Mouse (Mus musculus) limb, embryonic 14.5 days (tissue): ENCODE measurements around the gene C1qtnf3. TPM values are rescaled to one million over a fixed set of nuclear protein-coding genes. Genes with fewer than 3 reads are reported as not detected.

ENCODE experiments used
- ATAC-seq: fragments of 200-750 bp; cut with Nextera tagmentation; 2 replicates; pipeline ENCODE4 v1.8.0; 2017; ENCODE audit warnings: low read depth, moderate number of reproducible peaks, moderate TSS enrichment; ENCODE audit not compliant: low FRiP score
- DNase-seq: peaks from one replicate; pipeline ENCODE4 v3.0.0-alpha.2; 2015; ENCODE audit warnings: low spot score
- H3K27ac ChIP-seq: fragments of 300-500 bp; sonication (generic); replicated peaks from 2 replicates; pipeline ENCODE4 v1.5.1; 2014; ENCODE audit warnings: low read depth, mild to moderate bottlenecking, low read length, moderate library complexity, mixed read lengths
- H3K27me3 ChIP-seq: fragments of 300-500 bp; sonication (generic); 2 replicates; pipeline ENCODE4 v1.6.1; 2014; ENCODE audit warnings: low read length, mixed read lengths; ENCODE audit not compliant: control insufficient read depth, insufficient read depth
- H3K36me3 ChIP-seq: fragments of 300-500 bp; sonication (generic); 2 replicates; pipeline ENCODE4 v1.6.1; 2014; ENCODE audit warnings: mild to moderate bottlenecking, low read length, moderate library complexity, mixed read lengths; ENCODE audit not compliant: control insufficient read depth, insufficient read depth
- H3K4me1 ChIP-seq: fragments of 300-500 bp; sonication (generic); 2 replicates; pipeline ENCODE4 v1.6.1; 2014; ENCODE audit warnings: antibody characterized with exemption, low read length, mixed read lengths; ENCODE audit not compliant: control insufficient read depth, insufficient read depth
- H3K4me2 ChIP-seq: fragments of 300-500 bp; sonication (generic); replicated peaks from 2 replicates; pipeline ENCODE4 v1.6.1; 2014; ENCODE audit warnings: low read depth, mild to moderate bottlenecking, low read length, moderate library complexity; ENCODE audit not compliant: severe bottlenecking
- H3K4me3 ChIP-seq: fragments of 300-500 bp; sonication (generic); replicated peaks from 2 replicates; pipeline ENCODE4 v1.5.1; 2014; ENCODE audit warnings: low read length
- H3K9ac ChIP-seq: fragments of 300-500 bp; sonication (generic); 2 replicates; pipeline ENCODE4 v1.6.1; 2014; ENCODE audit warnings: mild to moderate bottlenecking, low read depth, low read length, moderate library complexity; ENCODE audit not compliant: severe bottlenecking
- H3K9me3 ChIP-seq: fragments of 300-500 bp; sonication (generic); 2 replicates; pipeline ENCODE4 v1.6.1; 2016; ENCODE audit warnings: low read length; ENCODE audit not compliant: control insufficient read depth
- POLR2A ChIP-seq: fragments of 200-500 bp; IDR thresholded peaks from 2 replicates; pipeline ENCODE4 v1.8.0; 2012; ENCODE audit warnings: inconsistent platforms, mild to moderate bottlenecking, moderate library complexity, borderline replicate concordance; ENCODE audit not compliant: insufficient read depth, insufficient read length; ENCODE audit errors: extremely low read depth
- WGBS: fragments of 180-500 bp; shearing (Covaris S2); extraction: QIAGEN DNeasy Blood & Tissue Kit; methylation state at CpG from one replicate; pipeline ENCODE4 v1.1.7; 2014; 5-methylcytosine and 5-hydroxymethylcytosine counted together
- polyA plus RNA-seq, 2 experiments: library from polyadenylated mRNA; depleted of rRNA in 1 of 2; stranded (reverse) in 1 of 2; unstranded in 1 of 2; fragments of >200 nt; fragmentation: Nextera tagmentation in 1 of 2; extraction: Ambion mirVana in 1 of 2; gene quantifications; 2 replicates each; pipeline versions ENCODE4 v1.2.1 to v1.2.3; 2012 to 2014

The C1qtnf3 gene
- polyA plus RNA-seq (2012; rRNA removed): 119 and 130 TPM in 2 replicates
- polyA plus RNA-seq (2014; fragmentation: Nextera tagmentation; extraction: Ambion mirVana): 92.6 and 108 TPM in 2 replicates

GRCm38 (mm10) chr15:10951951-10952759 lies at the start of gene C1qtnf3:
Gene C1qtnf3 (plus strand): TSS chr15:10952332.
- ATAC-seq (peak; percentile 78), DNase-seq (peak; percentile 44)
- peak within 1 kb of the TSS; percentile 55 for H3K27ac ChIP-seq
- WGBS: 52% methylated on average over 23 of the region's 23 CpGs
- H3K4me2 ChIP-seq: peak within 1 kb of the TSS; percentile 31; the same call in 1 of the 2 replicates
- no peaks in the 10 kb centered on the region for H3K9me3 ChIP-seq
- peaks cover 13% of the 10 kb centered on the region; the same call in 1 of the 2 replicates for H3K4me1 ChIP-seq
- no peaks in the 10 kb centered on the region for H3K36me3 ChIP-seq
- H3K27me3 ChIP-seq: no peaks in the 10 kb centered on the region
- H3K4me3 ChIP-seq: peak within 1 kb of the TSS; percentile 14; the same call in 1 of the 2 replicates
- no peak for TF ChIP-seq POLR2A
- H3K9ac ChIP-seq: peak within 1 kb of the TSS; percentile 21; the same call in 1 of the 2 replicates

- Histone ChIP-seq H3K9me3 (no peaks in the 10 kb centered on the region), H3K4me1 (peaks cover 7% of the 10 kb centered on the region; the same call in 1 of the 2 replicates), H3K27ac (no peak overlapping the region), H3K36me3 (no peaks in the 10 kb centered on the region), H3K27me3 (no peaks in the 10 kb centered on the region), H3K4me2 (no peak overlapping the region), H3K9ac (no peak overlapping the region), H3K4me3 (no peak overlapping the region)
- DNase-seq (no peak), ATAC-seq (no peak)
- WGBS: 85% methylated on average over 4 of the region's 4 CpGs
- no peak for TF ChIP-seq POLR2A
Observed at GRCm38 (mm10) chr15:10902360-10902759, 49.8 kb upstream of the C1qtnf3 start.

- no peak for TF ChIP-seq POLR2A
- no peaks in the 10 kb centered on the region for H3K27me3 ChIP-seq
- no peaks in the 10 kb centered on the region for H3K36me3 ChIP-seq
- no peak overlapping the region for H3K4me3 ChIP-seq
- DNase-seq (no peak), ATAC-seq (no peak)
- H3K4me1 ChIP-seq: no peaks in the 10 kb centered on the region
- H3K4me2 ChIP-seq: no peak overlapping the region
- H3K9ac ChIP-seq: no peak overlapping the region
- WGBS: 74% methylated on average over 4 of the region's 4 CpGs
- H3K27ac ChIP-seq: no peak overlapping the region
- no peaks in the 10 kb centered on the region for H3K9me3 ChIP-seq
Observed at GRCm38 (mm10) chr15:10916611-10917311, 35.4 kb upstream of the C1qtnf3 start.

GRCm38 (mm10) chr15:10917312-10917660 lies 34.8 kb upstream of the C1qtnf3 start:
- H3K4me1 ChIP-seq: no peaks in the 10 kb centered on the region
- TF ChIP-seq POLR2A: no peak
- H3K4me3 ChIP-seq: no peak overlapping the region
- H3K4me2 ChIP-seq: no peak overlapping the region
- no peak overlapping the region for H3K27ac ChIP-seq
- no peaks in the 10 kb centered on the region for H3K9me3 ChIP-seq
- no peaks in the 10 kb centered on the region for H3K36me3 ChIP-seq
- 91% methylated on average over 3 of the region's 3 CpGs for WGBS
- DNase-seq (no peak), ATAC-seq (no peak)
- no peak overlapping the region for H3K9ac ChIP-seq
- H3K27me3 ChIP-seq: no peaks in the 10 kb centered on the region

GRCm38 (mm10) chr15:10920212-10920611 lies 31.9 kb upstream of the C1qtnf3 start:
- WGBS: 70% methylated on average over 5 of the region's 5 CpGs
- H3K4me3 ChIP-seq: no peak overlapping the region
- H3K4me2 ChIP-seq: no peak overlapping the region
- H3K9me3 ChIP-seq: no peaks in the 10 kb centered on the region
- H3K36me3 ChIP-seq: no peaks in the 10 kb centered on the region
- DNase-seq: no peak
- H3K27me3 ChIP-seq: no peaks in the 10 kb centered on the region
- H3K9ac ChIP-seq: no peak overlapping the region
- no peak overlapping the region for H3K27ac ChIP-seq
- TF ChIP-seq POLR2A: no peak
- H3K4me1 ChIP-seq: no peaks in the 10 kb centered on the region
- ATAC-seq: no peak
